In genomic region chr14:52099563-52099962, GRCm38 (mm10) we compare ENCODE assay signal across 18 mouse cellular contexts. TPM values are rescaled to one million over a fixed set of nuclear protein-coding genes. Genes with fewer than 3 reads are reported as not detected.
DNase-seq lines count a peak whose midpoint lies in the region; ATAC-seq and TF ChIP-seq lines count a peak whose summit lies in the region.
"Had no signal": no experiment of that assay in that cellular context is flagged by ENCODE, and none has a peak within 500 bp of the region (broad histone marks: within the 10 kb centered on the region; RNA-seq: fewer than 3 reads in every experiment).

No protein-coding gene starts in this region.

- peaks cover 27% of the 10 kb centered on the region for H3K4me1 ChIP-seq in forebrain, embryonic 16.5 days (replicated peaks; ENCODE audit: control insufficient read depth, insufficient read depth, low read length)
- H3K4me1 ChIP-seq in forebrain, postnatal 0 days (ENCODE audit: insufficient read depth) = peaks cover 18% of the 10 kb centered on the region
- H3K4me1 ChIP-seq in hindbrain, postnatal 0 days (ENCODE audit: insufficient read depth, low read length) = 0 out of 2 replicates have a peak, but pooled peaks cover 5% of the 10 kb centered on the region
- H3K4me1 ChIP-seq in hindbrain, embryonic 10.5 days (replicated peaks) = peaks cover 33% of the 10 kb centered on the region
- H3K4me1 ChIP-seq in neural tube, embryonic 12.5 days = peaks cover 31% of the 10 kb centered on the region
- peaks cover 19% of the 10 kb centered on the region for H3K4me1 ChIP-seq in stomach, embryonic 16.5 days (ENCODE audit: control insufficient read depth, insufficient read depth, low read length)

- no peak overlapping the region for H3K4me3 ChIP-seq in forebrain, embryonic 16.5 days (replicated peaks; ENCODE audit: low read length)
- no peak overlapping the region for H3K4me3 ChIP-seq in forebrain, postnatal 0 days (ENCODE audit: low read depth, low read length)
- H3K4me3 ChIP-seq in hindbrain, postnatal 0 days (ENCODE audit: low read length) = no peak overlapping the region
- H3K4me3 ChIP-seq in hindbrain, embryonic 10.5 days = no peak overlapping the region
- H3K4me3 ChIP-seq in neural tube, embryonic 12.5 days = no peak overlapping the region
- no peak overlapping the region for H3K4me3 ChIP-seq in stomach, embryonic 16.5 days (replicated peaks; ENCODE audit: low read length)
- H3K4me3 ChIP-seq: heart, adult 2 months had no signal

- no peak for ATAC-seq in forebrain, embryonic 16.5 days
- ATAC-seq in forebrain, postnatal 0 days = no peak
- ATAC-seq in hindbrain, postnatal 0 days = no peak
- no peak for ATAC-seq in neural tube, embryonic 12.5 days (ENCODE audit: low FRiP score, low read depth)
- no peak for ATAC-seq in stomach, embryonic 16.5 days (ENCODE audit: insufficient read depth, low FRiP score)
- ATAC-seq: activated CD4-positive, CD25-positive, alpha-beta regulatory T cell, adult 4 months; midbrain, embryonic 16.5 days had no signal

- no peak overlapping the region for H3K27ac ChIP-seq in forebrain, embryonic 16.5 days (ENCODE audit: low read length)
- no peak overlapping the region for H3K27ac ChIP-seq in forebrain, postnatal 0 days (ENCODE audit: low read depth, low read length)
- no peak overlapping the region for H3K27ac ChIP-seq in hindbrain, postnatal 0 days
- H3K27ac ChIP-seq in hindbrain, embryonic 10.5 days = no peak overlapping the region
- H3K27ac ChIP-seq in neural tube, embryonic 12.5 days = no peak overlapping the region
- no peak overlapping the region for H3K27ac ChIP-seq in stomach, embryonic 16.5 days (ENCODE audit: low read length)
- H3K27ac ChIP-seq: heart, adult 2 months had no signal

- H3K9ac ChIP-seq in forebrain, embryonic 16.5 days (replicated peaks; ENCODE audit: low read depth, low read length) = no peak overlapping the region
- H3K9ac ChIP-seq in forebrain, postnatal 0 days = no peak overlapping the region
- H3K9ac ChIP-seq in hindbrain, postnatal 0 days (replicated peaks; ENCODE audit: low read length) = no peak overlapping the region
- H3K9ac ChIP-seq in neural tube, embryonic 12.5 days = no peak overlapping the region
- H3K9ac ChIP-seq in stomach, embryonic 16.5 days (ENCODE audit: low read length) = no peak overlapping the region

- no peak for TF ChIP-seq CTCF in forebrain, postnatal 0 days (IDR thresholded peaks at IDR 0.05; ENCODE audit: low read depth)
- no peak for TF ChIP-seq CTCF in hindbrain, postnatal 0 days (IDR thresholded peaks at IDR 0.05; ENCODE audit: low read depth)

- WGBS in forebrain, embryonic 16.5 days = 85% methylated on average over 2 of the region's 2 CpGs
- WGBS in forebrain, postnatal 0 days = 78% methylated on average over 2 of the region's 2 CpGs
- 81% methylated on average over 2 of the region's 2 CpGs for WGBS in hindbrain, postnatal 0 days
- WGBS in hindbrain, embryonic 10.5 days = 91% methylated on average over 2 of the region's 2 CpGs
- WGBS in neural tube, embryonic 12.5 days = 93% methylated on average over 2 of the region's 2 CpGs
- WGBS in stomach, embryonic 16.5 days = 62% methylated on average over 2 of the region's 2 CpGs

- H3K9me3 ChIP-seq in forebrain, embryonic 16.5 days (ENCODE audit: control insufficient read depth, low read length) = no peaks in the 10 kb centered on the region
- H3K9me3 ChIP-seq in forebrain, postnatal 0 days (ENCODE audit: low read length) = no peaks in the 10 kb centered on the region
- H3K9me3 ChIP-seq in hindbrain, postnatal 0 days (ENCODE audit: low read length) = no peaks in the 10 kb centered on the region
- no peaks in the 10 kb centered on the region for H3K9me3 ChIP-seq in hindbrain, embryonic 10.5 days
- no peaks in the 10 kb centered on the region for H3K9me3 ChIP-seq in neural tube, embryonic 12.5 days
- no peaks in the 10 kb centered on the region for H3K9me3 ChIP-seq in stomach, embryonic 16.5 days (replicated peaks; ENCODE audit: control insufficient read depth, low read length)

- DNase-seq in forebrain, postnatal 0 days = no peak
- no peak for DNase-seq in hindbrain, postnatal 0 days (ENCODE audit: low spot score)
- DNase-seq in hindbrain, embryonic 10.5 days (ENCODE audit: low spot score) = no peak
- DNase-seq in neural tube, embryonic 10.5 days (ENCODE audit: extremely low spot score, low spot score) = no peak
- DNase-seq in layer of hippocampus, postnatal 14 days (ENCODE audit: low spot score in 2 of 2) = no peak
- DNase-seq: B cell, adult 2 months; cerebellum, adult 11 months; heart, adult 2 months; kidney, adult 2 months; left cerebral cortex, postnatal 4 days; right cerebral cortex, postnatal 25 days; thymus, postnatal 4 days had no signal

- peaks cover 9% of the 10 kb centered on the region; the same call in 1 of the 2 replicates for H3K36me3 ChIP-seq in forebrain, embryonic 16.5 days (ENCODE audit: control insufficient read depth, insufficient read depth)
- peaks cover 6% of the 10 kb centered on the region; the same call in 1 of the 2 replicates for H3K36me3 ChIP-seq in forebrain, postnatal 0 days (ENCODE audit: insufficient read depth)
- H3K36me3 ChIP-seq in hindbrain, postnatal 0 days (ENCODE audit: insufficient read depth, low read length) = no peaks in the 10 kb centered on the region
- peaks cover 67% of the 10 kb centered on the region for H3K36me3 ChIP-seq in hindbrain, embryonic 10.5 days
- H3K36me3 ChIP-seq in neural tube, embryonic 12.5 days = peaks cover 22% of the 10 kb centered on the region
- H3K36me3 ChIP-seq in stomach, embryonic 16.5 days (ENCODE audit: control insufficient read depth, insufficient read depth, low read length) = peaks cover 12% of the 10 kb centered on the region

- peak overlapping the region; percentile 23 for H3K4me2 ChIP-seq in forebrain, embryonic 16.5 days (ENCODE audit: low read length)
- H3K4me2 ChIP-seq in forebrain, postnatal 0 days (ENCODE audit: low read depth) = no peak overlapping the region
- peak overlapping the region; percentile 13; the same call in 1 of the 2 replicates for H3K4me2 ChIP-seq in hindbrain, postnatal 0 days (ENCODE audit: low read depth, low read length)
- H3K4me2 ChIP-seq in neural tube, embryonic 12.5 days (replicated peaks) = 0 out of 2 replicates have a peak overlapping the region, but pooled peaks have one; percentile 9
- 0 out of 2 replicates have a peak overlapping the region, but pooled peaks have one; percentile 10 for H3K4me2 ChIP-seq in stomach, embryonic 16.5 days (ENCODE audit: low read depth, low read length)

- no peaks in the 10 kb centered on the region for H3K27me3 ChIP-seq in forebrain, embryonic 16.5 days (replicated peaks; ENCODE audit: control insufficient read depth, insufficient read depth, low read length)
- H3K27me3 ChIP-seq in forebrain, postnatal 0 days (ENCODE audit: insufficient read depth, low read length) = no peaks in the 10 kb centered on the region
- H3K27me3 ChIP-seq in hindbrain, postnatal 0 days (ENCODE audit: insufficient read depth, low read length) = no peaks in the 10 kb centered on the region
- H3K27me3 ChIP-seq in hindbrain, embryonic 10.5 days (ENCODE audit: insufficient read depth, poor library complexity, severe bottlenecking) = no peaks in the 10 kb centered on the region
- H3K27me3 ChIP-seq in neural tube, embryonic 12.5 days (replicated peaks) = no peaks in the 10 kb centered on the region
- H3K27me3 ChIP-seq in stomach, embryonic 16.5 days (ENCODE audit: control insufficient read depth, insufficient read depth, low read length) = no peaks in the 10 kb centered on the region

RNA-seq across cellular contexts. Expression of gene Hnrnpc, which starts 4.3 kb away (rescaled TPM):
- 655 and 693 TPM in 2 replicates for polyA plus RNA-seq in forebrain, embryonic 16.5 days (2015; fragmentation: Nextera tagmentation; extraction: Ambion mirVana)
- total RNA-seq in forebrain, postnatal 0 days (2014; rRNA removed) = 96.3 and 105 TPM in 2 replicates
- polyA plus RNA-seq in forebrain, postnatal 0 days (2015; fragmentation: Nextera tagmentation; extraction: Ambion mirVana) = 323 and 368 TPM in 2 replicates
- total RNA-seq in hindbrain, postnatal 0 days (2014; rRNA removed) = 69.5 and 78.6 TPM in 2 replicates
- polyA plus RNA-seq in hindbrain, postnatal 0 days (2015; fragmentation: Nextera tagmentation; extraction: Ambion mirVana) = 285 and 291 TPM in 2 replicates
- 754 and 887 TPM in 2 replicates for polyA plus RNA-seq in hindbrain, embryonic 10.5 days (2016; fragmentation: Nextera tagmentation; extraction: Ambion mirVana)
- 764 and 797 TPM in 2 replicates for polyA plus RNA-seq in neural tube, embryonic 12.5 days (2016; fragmentation: Nextera tagmentation; extraction: Ambion mirVana)
- 504 and 528 TPM in 2 replicates for polyA plus RNA-seq in stomach, embryonic 16.5 days (2015; fragmentation: Nextera tagmentation; extraction: Ambion mirVana)
- 100 to 1,000 TPM; 213 to 245 TPM for total RNA-seq in layer of hippocampus, postnatal 14 days (2021)

RNA-seq across cellular contexts. Expression of gene Rpgrip1, which starts 10.9 kb away (rescaled TPM):
- polyA plus RNA-seq in forebrain, embryonic 16.5 days (2015; fragmentation: Nextera tagmentation; extraction: Ambion mirVana) = 48.2 and 54.5 TPM in 2 replicates
- 1.6 and 3.2 TPM in 2 replicates for total RNA-seq in forebrain, postnatal 0 days (2014; rRNA removed)
- polyA plus RNA-seq in forebrain, postnatal 0 days (2015; fragmentation: Nextera tagmentation; extraction: Ambion mirVana) = 50.1 and 50.6 TPM in 2 replicates
- 2.9 and 10.9 TPM in 2 replicates for total RNA-seq in hindbrain, postnatal 0 days (2014; rRNA removed)
- polyA plus RNA-seq in hindbrain, postnatal 0 days (2015; fragmentation: Nextera tagmentation; extraction: Ambion mirVana) = 53.4 and 53.7 TPM in 2 replicates
- 83.0 and 112 TPM in 2 replicates for polyA plus RNA-seq in hindbrain, embryonic 10.5 days (2016; fragmentation: Nextera tagmentation; extraction: Ambion mirVana)
- 52.1 and 62.8 TPM in 2 replicates for polyA plus RNA-seq in neural tube, embryonic 12.5 days (2016; fragmentation: Nextera tagmentation; extraction: Ambion mirVana)
- 50.0 and 51.5 TPM in 2 replicates for polyA plus RNA-seq in stomach, embryonic 16.5 days (2015; fragmentation: Nextera tagmentation; extraction: Ambion mirVana)
- 1 to 10 TPM; 2.4 TPM for total RNA-seq in layer of hippocampus, postnatal 14 days (2021)

RNA-seq across cellular contexts. Expression of gene Olfr221, which starts 57.3 kb away (rescaled TPM):
- not detected in 2 replicates for polyA plus RNA-seq in forebrain, embryonic 16.5 days (2015; fragmentation: Nextera tagmentation; extraction: Ambion mirVana)
- not detected in 2 replicates for total RNA-seq in forebrain, postnatal 0 days (2014; rRNA removed)
- not detected in 2 replicates for polyA plus RNA-seq in forebrain, postnatal 0 days (2015; fragmentation: Nextera tagmentation; extraction: Ambion mirVana)
- not detected in 2 replicates for total RNA-seq in hindbrain, postnatal 0 days (2014; rRNA removed)
- not detected in 2 replicates for polyA plus RNA-seq in hindbrain, postnatal 0 days (2015; fragmentation: Nextera tagmentation; extraction: Ambion mirVana)
- polyA plus RNA-seq in hindbrain, embryonic 10.5 days (2016; fragmentation: Nextera tagmentation; extraction: Ambion mirVana) = not detected in 2 replicates
- polyA plus RNA-seq in neural tube, embryonic 12.5 days (2016; fragmentation: Nextera tagmentation; extraction: Ambion mirVana) = not detected in 2 replicates
- polyA plus RNA-seq in stomach, embryonic 16.5 days (2015; fragmentation: Nextera tagmentation; extraction: Ambion mirVana) = not detected in 2 replicates
- total RNA-seq in layer of hippocampus, postnatal 14 days (2021) = not detected
- total RNA-seq: heart, adult 2 months; left cerebral cortex, postnatal 4 days had no signal
- polyA plus RNA-seq: activated CD4-positive, CD25-positive, alpha-beta regulatory T cell, adult 4 months; cortical plate, adult 2 months; heart, adult 2 months; kidney, adult 2 months; midbrain, embryonic 16.5 days had no signal
